Mouse (Mus musculus) fibroblast of lung, adult 2 months (primary cell): ENCODE measurements at regions not wholly inside any gene's neighbourhood (a gene's known extent, or its start where the extent isn't known, plus 50 kb on each side); places are given as distances from the start of the nearest gene placed in this dataset.

ENCODE experiments used
- DNase-seq: peaks from one replicate; pipeline ENCODE4 v3.0.0-alpha.2; 2011; ENCODE audit warnings: low read depth

DNA sequence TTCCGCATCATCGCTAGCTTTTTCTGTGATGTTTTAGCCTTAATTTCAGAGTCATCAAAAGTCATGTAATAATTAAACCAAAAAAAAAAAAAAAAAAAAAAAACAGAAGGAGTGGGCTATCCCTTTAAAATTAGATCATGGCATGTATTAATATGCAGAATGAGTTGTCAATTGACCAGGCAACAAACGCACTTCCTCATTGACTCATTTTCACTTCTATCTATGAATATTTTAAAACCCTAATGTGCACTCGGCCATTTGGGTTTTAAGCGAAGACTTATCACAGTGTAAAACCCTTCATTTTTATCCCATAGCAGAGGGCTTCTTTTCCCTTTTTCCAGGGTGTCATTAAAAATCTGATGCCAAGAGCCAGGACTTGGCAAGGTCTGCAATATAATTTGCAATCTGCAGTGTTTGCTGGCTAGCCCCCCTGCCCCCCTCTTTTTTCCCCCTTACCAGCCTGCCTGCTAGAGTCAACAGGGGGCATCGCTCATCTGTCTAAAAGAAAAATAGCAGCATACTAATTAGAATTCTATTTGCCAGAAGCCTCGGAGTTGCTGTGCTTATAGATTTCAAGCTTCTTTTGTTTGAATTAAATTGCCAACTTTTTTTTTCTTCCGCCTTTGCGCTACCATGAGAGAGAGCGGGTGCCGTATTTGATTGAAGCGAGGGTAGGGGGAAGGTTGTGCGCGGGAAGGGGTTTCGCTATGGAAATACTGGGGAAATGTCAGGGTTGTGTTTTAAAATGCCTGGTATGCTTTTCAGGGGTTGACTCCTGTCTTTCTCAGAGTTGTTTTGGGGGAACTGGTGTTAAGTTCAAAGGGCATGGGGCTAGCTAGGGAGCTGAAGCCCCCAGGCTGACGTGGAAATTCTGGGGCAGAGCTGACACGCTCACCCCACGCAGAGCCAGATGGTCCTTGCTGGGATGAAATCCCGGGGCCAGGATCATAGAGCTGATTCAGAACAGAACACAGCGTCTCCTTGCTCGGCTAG is 248.3 kb downstream of the Nr2f2 start:
- peak; percentile 1 for DNase-seq

DNA sequence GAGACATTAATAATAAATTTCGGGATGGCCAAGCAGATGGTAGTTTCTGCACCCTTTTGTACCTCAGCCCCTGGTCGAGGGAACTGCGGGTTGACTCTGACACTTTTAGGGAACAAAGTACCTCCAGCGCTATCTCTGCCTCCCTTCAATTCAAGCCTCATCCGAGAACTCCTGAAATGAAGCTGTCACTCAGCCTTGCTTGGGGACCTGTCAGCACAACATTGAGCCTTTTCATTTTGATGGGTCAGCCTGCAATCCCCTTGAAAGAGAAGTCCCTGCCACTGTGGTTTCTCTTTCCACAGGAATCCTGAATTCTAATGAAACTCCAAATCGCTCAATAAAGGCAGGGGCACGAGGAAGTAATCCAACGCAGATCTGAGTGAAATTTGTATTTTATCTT is 257.5 kb downstream of the Nr2f2 start:
- no peak for DNase-seq

DNA sequence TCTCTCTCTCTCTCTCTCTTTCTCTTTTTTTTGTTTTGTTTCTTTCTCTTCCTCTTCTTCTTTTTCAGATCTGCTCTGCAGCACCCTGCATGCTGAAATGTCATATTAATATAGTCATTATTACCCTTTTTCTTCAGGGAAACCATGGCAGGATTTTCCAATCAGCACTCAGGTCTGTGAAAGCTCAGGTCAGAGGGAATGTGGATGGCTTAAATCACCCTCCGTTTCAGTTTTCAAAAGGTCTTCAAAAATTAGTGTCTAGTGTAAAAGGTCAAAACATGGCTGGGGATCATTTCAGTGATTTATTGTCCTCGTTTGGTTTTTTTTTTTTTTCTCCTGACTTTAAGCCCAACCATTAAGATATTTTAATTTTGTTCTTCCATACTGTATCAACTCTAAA is 261.5 kb downstream of the Nr2f2 start:
- DNase-seq, result no peak

DNA sequence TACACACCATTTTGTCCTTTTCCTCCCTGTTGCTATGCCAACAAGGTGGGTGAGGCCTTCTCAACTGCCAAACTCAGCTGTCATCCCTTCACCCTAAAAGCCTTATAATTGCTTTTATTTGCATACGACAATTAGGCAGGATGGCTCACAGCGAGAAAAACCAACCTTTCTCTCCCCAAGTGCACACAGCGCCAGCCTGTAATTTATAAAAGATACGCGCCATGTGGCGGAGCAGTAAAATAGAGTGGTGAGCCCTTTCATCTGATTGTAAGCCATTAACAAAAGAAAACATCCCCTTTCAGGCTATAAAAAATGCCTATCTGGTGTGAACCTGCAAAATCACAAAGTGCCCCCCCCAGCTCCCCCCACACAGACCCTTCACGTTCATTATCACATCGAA is 262.0 kb downstream of the Nr2f2 start:
- no peak for DNase-seq

DNA sequence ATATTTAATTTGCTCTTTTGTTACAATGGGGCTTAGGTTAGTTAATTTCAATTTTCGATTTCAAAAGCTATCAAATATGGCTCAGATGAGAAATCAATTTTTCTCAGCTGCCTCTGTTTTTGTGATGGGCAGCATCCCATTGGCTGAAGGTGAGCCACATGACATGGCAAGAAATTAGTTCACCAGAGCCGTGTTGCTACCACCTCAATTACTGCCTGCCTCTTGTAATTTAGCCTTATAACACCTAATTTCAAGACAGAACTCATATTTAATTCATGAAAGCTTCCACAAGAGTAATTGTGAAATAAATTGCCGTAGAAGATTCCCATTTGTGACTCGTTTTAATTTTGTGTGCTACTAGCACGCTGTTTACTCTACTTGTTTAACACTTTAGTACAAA is 262.9 kb downstream of the Nr2f2 start:
- no peak for DNase-seq

DNA sequence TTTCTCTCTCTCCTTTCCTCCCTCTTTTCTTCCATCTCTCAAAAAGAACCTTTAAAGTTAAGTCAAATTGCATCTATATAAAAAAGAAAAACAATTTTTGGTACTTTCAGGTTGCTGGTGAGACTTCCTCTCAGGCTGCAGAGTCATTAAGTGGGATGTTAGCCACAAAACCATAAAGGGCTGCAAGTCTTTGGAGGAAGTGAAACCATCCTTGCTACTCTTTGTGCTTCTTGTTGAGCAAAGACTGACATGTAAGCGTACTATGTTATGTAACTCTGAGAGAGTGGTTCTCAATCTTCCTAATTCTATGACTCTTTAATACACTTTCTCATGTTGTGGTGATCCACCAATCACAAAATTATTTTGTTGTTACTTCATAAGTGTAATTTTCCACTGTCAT is 267.5 kb downstream of the Nr2f2 start:
- no peak for DNase-seq

DNA sequence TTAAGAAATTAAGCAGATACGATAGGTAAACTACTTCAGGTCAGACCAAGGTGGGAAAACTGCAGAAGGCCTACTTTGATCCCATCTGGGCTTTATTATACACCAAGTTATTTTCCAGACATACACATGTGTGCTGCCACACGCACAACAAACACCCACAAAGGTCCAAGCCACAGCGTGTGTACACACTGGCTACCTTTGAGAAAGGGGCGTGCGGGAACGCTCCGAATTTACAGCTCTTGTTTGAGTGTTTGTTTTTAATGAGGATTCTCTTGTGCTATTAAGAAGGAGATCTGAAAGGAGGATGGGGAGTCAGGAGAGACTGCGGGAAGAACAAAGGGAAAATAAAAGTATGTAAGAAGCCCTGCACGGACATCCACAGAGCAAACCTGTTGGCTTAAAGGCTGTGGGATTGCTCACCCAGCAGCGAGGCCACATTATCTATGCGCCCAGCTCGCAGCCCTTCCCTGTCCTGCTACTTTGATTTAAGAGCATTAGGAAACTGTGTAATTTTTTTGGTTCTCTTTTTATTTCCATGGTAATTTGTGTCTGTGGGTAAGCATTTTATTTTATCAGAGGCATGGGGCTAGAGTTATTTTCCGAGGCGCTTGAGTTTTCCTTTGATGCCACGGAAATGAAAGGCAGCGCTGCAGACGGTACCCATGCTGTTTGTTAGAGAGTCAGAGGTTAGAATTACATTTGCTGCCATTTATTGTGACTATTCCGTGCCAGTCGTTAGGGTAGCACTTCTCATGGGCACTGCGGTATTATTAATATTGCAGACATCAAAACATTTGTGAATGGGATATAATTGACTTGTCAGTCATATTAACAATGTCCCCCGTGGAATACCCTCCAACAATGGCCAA is 272.4 kb downstream of the Nr2f2 start:
- DNase-seq, result no peak

DNA sequence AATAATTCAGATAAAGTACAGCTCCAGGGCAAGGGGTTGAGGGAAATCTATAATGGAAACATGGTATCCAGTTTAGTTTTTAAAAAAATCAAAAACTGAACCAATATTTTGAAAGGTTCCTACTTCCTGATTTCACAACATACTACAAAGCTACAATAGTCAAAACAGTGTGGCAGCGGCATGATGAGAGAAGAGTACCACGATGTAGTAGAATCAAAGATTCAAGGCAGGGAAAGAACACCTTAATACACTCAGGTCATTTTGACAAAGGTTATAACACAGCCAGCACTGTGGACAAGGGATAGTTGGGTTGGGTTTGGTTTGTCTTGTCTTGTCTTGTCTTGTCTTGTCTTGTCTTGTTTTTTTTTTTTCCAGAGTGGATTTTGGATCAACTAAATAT is 274.4 kb downstream of the Nr2f2 start:
- no peak for DNase-seq

DNA sequence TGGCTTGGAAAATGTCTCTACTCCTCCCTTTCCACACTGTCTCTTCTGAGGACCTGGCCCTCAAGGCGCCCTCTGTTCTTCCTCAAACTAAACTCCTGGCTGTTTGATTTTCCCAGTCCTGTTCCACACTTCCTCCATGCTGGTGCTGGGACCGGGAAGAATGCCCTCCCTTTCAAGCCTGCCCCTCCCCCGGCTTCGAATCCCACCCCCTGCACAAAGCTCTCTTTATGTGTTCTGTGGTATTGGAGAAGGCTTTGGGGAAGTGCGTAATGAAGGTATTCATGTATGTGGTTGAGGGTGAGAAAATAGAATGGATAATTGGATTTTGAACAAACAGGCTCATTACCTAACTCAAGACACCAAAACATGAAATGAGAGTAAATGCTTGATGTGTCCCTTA is 277.4 kb downstream of the Nr2f2 start:
- DNase-seq, result no peak

DNA sequence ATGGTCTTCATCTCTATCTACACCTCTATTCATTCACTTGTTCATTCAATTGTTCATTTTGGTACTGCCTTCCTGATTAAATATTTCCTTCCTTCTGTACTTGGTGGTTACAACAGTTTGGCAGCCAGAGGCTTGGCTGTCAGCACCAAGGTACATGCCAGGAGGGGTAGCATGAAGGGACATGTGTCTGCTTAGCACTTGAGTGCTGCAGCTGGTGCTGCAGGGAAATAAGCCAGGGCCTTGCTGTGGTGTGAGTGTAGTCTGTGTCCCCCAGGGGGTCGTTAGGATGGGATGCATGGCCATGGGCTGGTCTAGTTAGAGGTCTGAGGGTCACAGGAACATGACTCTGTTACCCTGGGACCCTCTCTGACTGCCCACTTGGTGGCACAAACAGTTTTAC is 296.9 kb downstream of the Nr2f2 start:
- DNase-seq, result no peak

DNA sequence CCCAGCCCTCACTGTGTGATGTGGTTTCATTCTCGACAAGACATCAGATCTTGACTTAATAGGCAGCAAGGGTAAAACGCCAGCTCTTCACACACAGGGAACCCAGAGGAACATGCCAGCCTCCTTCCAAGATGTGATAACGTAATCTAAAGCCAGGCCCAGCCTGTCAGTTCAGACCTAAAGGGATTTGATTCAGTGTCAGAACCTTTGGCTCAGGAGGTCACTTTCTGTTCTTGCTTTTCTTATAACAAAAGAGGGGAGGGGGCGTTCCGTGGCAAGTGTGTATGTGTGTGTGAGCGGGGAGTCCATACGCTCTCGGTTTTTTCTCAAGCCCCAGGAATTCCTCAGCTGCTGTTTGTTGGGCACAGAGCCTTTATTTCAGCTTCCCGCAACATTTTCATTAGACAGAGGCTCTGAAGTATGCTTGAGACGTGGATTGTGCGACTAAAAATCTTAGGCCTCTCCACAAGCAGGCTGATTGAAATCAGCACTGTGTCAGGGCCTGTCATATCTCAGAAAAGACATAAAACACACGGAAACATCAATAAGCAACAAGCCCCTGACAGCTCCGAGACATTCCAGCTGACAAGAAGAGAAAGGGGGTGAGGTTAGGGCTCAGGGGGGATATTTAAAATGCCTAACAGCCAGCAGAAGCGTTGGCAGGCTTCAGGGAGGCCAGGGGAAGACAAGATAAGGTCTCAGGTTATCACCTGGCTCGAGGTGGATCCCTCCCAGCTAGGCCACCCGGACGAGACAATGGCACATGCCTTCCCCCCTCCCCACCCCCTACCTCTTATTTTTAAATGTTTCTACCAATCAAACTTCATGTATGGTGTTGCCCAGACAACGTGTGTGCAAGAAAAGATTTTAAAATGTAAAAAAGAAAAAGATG is 298.5 kb downstream of the Nr2f2 start:
- DNase-seq, result no peak

DNA sequence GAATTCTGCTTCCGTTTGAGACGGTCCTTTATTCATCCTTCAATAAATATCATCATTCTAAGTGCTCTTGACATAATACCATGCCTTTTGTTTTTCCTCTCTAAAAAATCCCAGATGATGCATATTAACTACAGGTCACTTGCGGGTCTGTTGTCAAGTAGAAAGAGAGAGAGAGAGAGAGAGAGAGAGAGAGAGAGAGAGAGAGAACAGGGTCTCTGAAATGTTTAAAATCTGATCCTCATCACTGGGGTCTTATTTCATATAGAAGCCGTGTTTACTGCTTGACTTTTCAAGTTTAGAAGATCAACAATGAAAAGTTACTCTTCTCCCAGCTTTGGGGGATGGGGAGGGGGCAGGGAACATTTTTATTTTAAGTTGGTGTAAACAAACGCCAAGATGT is 299.5 kb downstream of the Nr2f2 start:
- no peak for DNase-seq

DNA sequence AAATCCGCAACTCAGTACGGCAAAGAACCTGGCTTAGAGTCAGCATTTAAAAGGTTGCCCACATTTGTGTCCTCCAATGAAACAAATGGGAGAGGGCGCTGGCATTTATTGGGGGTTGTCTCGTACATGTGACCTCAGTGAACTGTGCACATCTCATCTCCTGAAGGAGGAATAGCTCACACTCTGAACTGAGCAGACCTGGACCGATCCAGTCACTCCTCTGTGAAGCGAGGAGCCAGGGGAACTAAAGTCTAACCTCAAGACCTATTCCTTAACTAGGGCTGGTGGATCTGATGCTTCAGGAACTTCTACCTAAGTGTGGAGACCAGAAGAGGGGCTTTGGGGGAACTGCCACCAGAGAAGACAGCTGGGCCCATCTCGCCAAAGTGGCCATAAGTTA is 300.1 kb downstream of the Nr2f2 start:
- no peak for DNase-seq

DNA sequence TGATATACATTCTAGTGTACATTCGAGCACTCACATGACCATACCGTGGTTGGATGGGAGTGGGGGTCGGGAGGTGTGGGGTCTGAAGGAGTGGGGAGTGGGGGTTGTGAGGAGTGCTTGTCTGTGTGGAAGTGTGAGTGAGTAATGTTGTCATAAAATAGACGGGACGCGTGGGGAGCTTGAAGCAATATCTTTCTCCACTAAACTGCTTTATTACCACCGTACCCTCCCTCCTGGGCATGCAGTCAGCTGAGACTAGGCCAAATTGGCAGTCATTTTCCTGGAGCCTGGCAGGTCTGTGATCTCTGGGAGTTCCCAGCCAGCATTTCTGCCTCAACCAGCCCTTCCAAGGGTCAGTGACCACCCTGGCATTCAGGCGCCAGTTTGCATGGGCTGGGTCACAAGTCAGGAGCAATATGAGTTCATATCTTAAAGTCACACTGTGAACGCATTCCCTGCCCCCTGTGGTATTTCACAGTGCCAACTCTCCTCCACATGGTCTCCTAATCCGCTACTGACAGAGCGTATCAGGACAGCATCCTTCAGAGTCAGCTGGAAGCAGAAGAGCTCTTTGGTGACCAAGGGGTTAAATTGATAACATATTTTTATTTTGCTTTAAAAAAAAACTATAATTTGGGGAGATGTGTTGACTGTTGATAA is 300.9 kb downstream of the Nr2f2 start:
- DNase-seq, result peak; percentile 33

DNA sequence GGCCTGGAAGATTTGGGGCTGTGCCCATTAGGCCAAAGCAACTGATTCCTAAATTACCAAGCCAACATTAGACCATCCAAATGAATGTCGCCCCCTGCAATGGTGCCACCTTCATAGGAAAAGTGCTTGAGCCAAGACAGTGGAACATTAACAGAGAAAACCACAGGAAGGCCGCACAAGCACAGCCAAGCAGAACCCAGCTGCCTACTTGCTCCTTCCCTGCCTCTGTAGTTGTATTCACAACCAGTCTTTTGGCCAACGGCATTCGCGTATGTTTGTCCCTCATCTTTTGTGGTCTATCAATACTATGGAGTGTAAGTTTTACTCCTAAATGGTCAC is 319.2 kb downstream of the Nr2f2 start:
- DNase-seq, result no peak

DNA sequence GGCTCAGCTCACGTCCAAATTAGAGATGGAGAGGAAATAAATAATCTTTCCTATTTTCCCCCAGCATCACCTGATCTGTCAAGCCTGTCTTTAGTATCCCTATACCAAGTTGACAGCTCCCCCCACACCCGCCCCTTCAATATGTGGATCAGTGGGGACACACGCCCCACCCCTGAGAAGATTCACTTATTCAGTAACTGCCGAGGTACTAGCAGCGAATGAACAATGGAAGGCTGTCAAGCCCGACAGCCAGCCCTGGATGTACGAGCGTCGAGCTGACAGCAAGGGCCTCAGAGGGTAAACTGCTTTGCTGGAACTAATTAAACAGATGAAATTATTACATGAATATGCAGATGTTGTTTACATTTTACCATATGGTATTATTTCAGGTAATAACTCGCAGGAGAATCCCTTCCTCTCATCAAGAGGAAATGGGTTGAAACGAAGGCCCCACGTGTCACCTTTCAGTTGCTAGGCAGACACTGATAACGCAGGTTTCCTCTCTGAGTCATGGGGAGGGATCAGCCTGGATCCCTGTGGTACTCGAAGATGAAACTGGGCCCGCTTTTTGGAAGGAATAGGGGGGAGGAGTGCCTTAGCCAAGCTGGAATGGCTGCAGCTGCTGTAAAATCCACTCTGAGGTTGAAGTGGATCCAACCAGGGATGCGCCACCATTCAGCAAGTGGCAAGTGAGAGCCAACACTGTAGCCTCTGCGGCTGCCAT is 319.7 kb downstream of the Nr2f2 start:
- no peak for DNase-seq

DNA sequence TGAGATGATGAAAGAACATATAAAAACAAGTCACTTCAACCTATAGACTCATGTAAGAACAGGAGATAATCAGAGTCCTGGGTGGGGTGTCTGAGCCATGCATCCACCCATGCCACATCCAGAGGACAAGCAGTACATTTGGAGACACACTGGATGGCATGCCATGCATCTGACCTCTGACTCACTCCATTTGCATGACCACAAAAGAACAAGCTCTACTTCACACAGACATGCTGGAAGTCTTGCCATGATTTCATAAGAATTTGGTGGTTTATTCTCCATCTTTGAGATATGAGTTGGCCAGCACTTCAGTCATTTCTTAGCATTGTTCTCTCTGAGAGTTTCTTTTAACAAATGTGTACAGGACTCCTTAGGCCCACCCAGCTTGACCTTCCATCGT is 329.5 kb downstream of the Nr2f2 start:
- DNase-seq, result peak; percentile 80

DNA sequence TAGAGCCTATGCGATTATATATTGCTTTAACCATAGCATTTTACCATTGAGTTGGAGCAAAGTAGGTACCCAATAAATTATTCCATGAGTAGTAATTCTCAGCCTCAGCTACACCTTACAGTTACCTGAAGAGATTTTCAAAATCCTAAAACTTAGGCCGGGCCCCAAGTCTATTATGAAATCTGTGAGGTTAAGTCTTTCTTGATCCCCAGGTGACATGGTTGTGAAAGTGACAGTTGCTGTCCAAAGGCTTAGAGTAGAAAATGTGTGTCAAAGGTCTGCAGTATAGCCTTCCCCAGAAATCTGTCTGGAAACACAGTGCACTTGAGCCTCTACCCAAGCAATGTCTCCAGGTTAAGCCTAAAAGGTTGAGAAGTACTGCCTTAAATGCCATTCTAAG is 333.7 kb downstream of the Nr2f2 start:
- no peak for DNase-seq

DNA sequence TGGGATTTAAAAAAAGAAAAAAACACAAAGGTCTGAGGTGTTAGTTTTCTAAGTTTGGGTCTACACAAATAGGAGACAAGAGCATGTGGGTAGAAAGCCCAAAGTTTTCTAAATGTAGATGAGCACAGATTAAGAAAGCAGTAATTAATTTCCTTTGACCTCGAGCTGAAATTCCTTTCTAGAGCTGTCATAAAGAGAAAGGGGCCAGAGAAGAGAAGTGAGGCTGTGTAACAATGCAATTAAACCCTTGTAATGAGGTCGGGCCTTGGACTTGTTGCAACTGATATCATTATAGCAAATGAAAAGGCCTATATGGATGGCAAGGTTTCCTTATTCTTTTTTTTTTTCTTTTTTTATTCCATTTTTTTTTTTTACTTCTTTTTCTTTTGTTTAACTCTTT is 337.2 kb downstream of the Nr2f2 start:
- no peak for DNase-seq

DNA sequence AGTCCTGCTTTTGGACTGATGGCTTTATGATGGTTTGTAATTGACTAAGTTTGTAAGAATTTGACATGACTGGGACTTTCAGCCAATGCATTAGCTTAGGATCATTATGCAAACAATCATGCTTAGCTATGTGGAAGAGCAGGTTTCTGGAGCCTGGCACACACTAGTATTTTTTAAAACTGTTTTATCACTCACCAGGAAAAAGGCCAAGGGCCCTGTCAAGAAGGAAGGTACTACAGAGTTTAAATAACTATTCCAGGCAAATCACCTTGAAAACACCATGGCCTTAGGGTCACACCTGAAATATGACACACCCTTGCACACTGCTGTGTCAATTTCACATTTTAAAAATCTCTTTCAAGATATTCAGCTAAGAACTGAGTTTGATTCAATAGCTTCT is 341.0 kb downstream of the Nr2f2 start:
- no peak for DNase-seq

DNA sequence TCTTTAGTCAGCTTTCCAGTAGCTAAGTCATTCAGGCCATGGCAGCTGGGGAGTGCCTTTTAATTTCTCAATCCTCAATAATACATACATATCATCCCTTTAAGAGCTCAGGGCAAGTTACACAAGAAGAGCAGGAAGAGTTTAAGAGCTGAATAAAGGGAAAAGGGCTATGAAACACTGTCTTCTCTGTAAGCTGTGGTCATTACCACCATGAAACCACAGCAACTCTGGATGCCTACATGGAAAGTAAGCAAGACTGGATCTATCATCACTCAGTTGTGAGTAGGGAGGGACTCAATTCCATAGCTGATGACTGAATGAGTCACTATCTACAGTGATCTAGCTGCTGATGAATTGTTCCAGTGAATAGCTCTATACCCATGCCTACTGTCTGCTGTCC is 349.9 kb downstream of the Nr2f2 start:
- DNase-seq, result peak; percentile 60
